Mouse (Mus musculus): ENCODE data around the gene Prnd. TPM values are rescaled to one million over a fixed set of nuclear protein-coding genes. Genes with fewer than 3 reads are reported as not detected.

Gene Prnd
- total RNA-seq, 1 experiment, result 0.98 TPM

DNA sequence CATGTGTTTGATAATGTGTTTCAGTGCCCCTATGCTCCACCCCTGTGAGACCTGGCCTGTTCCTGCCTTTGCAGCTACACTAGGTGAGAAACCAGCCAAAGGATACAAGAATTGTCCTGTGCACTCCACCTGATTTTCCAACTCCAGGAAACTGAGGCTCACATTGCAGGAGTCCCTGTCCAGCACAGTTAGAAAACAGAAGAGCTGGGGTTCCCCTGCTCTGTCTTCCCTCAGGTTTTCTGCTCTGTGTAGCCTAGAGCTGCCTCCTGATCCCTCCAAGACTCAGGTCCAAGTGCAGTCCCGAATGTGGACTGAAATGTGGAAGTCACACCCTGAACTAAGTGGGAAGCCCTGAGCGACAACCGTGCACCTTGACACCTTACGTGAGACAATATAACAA is 3.0 kb downstream of the Prnd start:
- TF ChIP-seq MAFK (IDR thresholded peaks at IDR 0.05; ENCODE audit: insufficient read depth, low read depth, low read length) (no peak), ZNF384 (IDR thresholded peaks at IDR 0.05; ENCODE audit: low read depth, low read length) (no peak), HCFC1 (IDR thresholded peaks at IDR 0.05; ENCODE audit: borderline replicate concordance, insufficient read depth, low read length) (no peak), ZC3H11A (IDR thresholded peaks at IDR 0.05; ENCODE audit: borderline replicate concordance, low read depth, low read length) (no peak), CHD2 (IDR thresholded peaks at IDR 0.05; ENCODE audit: low read depth, low read length) (no peak)
- Histone ChIP-seq H3K4me1 (ENCODE audit: control insufficient read depth in 2 of 2, insufficient read depth in 2 of 2, low read length in 2 of 2, poor library complexity in 1 of 2) (peaks cover 12 to 21% of the 10 kb centered on the region in 2 experiments; a peak in 3 of 4 replicates), H3K4me3 (ENCODE audit: insufficient read depth in 1 of 2, low read depth in 1 of 2, low read length in 2 of 2, poor library complexity in 1 of 2, severe bottlenecking in 1 of 2) (no peak overlapping the region), H3K36me3 (ENCODE audit: control insufficient read depth, insufficient read depth, low read length, poor library complexity, severe bottlenecking) (no peaks in the 10 kb centered on the region), H3K9ac (ENCODE audit: insufficient read depth, low read depth, low read length, poor library complexity, severe bottlenecking) (no peak overlapping the region), H3K27ac (ENCODE audit: insufficient read depth, low read depth, low read length, poor library complexity, severe bottlenecking) (no peak overlapping the region), H3K9me3 (ENCODE audit: control insufficient read depth, insufficient read depth, low read depth, low read length) (no peaks in the 10 kb centered on the region)
- in situ Hi-C loops (cut with MboI; ENCODE audit: low sequenced_read_pairs in 2 of 2, unreplicated experiment in 2 of 2), result no loop called here
- no peak for DNase-seq (ENCODE audit: low read depth, low spot score)

DNA sequence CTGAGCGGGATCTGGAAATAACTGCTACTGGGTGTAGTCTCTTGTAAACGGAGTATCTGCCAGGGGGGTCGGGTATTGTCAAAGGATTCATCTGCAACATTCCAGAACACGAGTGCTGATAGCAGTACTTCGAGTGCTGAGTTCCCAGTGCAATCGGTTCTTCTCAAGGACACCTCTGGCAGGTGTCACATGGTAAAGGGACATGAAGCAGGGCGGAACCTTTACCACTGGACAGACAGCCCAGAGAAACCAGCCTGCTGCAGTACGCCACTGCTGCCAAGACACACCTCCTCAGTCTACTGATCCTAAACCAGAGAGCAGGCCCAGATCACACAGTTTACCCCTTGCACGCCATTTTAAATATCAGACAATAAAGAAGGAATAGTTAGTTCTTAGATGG is 4.2 kb downstream of the Prnd start:
- Histone ChIP-seq H3K27ac (ENCODE audit: insufficient read depth, low read depth, low read length, poor library complexity, severe bottlenecking) (no peak overlapping the region), H3K4me3 (ENCODE audit: insufficient read depth in 1 of 2, low read depth in 1 of 2, low read length in 2 of 2, poor library complexity in 1 of 2, severe bottlenecking in 1 of 2) (peak overlapping the region in 1 of 2 experiments; percentile 39; a peak in 2 of 4 replicates), H3K36me3 (ENCODE audit: control insufficient read depth, insufficient read depth, low read length, poor library complexity, severe bottlenecking) (no peaks in the 10 kb centered on the region), H3K4me1 (ENCODE audit: control insufficient read depth in 2 of 2, insufficient read depth in 2 of 2, low read length in 2 of 2, poor library complexity in 1 of 2) (peaks cover 12 to 21% of the 10 kb centered on the region in 2 experiments; a peak in 3 of 4 replicates), H3K9me3 (ENCODE audit: control insufficient read depth, insufficient read depth, low read depth, low read length) (no peaks in the 10 kb centered on the region), H3K9ac (ENCODE audit: insufficient read depth, low read depth, low read length, poor library complexity, severe bottlenecking) (no peak overlapping the region)
- in situ Hi-C loops (cut with MboI; ENCODE audit: low sequenced_read_pairs in 2 of 2, unreplicated experiment in 2 of 2), result no loop called here
- no peak for TF ChIP-seq HCFC1 (IDR thresholded peaks at IDR 0.05; ENCODE audit: borderline replicate concordance, insufficient read depth, low read length)
- TF ChIP-seq MAFK (IDR thresholded peaks at IDR 0.05; ENCODE audit: insufficient read depth, low read depth, low read length), result no peak
- TF ChIP-seq ZC3H11A (IDR thresholded peaks at IDR 0.05; ENCODE audit: borderline replicate concordance, low read depth, low read length), result no peak
- TF ChIP-seq CHD2 (IDR thresholded peaks at IDR 0.05; ENCODE audit: low read depth, low read length), result no peak
- no peak for TF ChIP-seq ZNF384 (IDR thresholded peaks at IDR 0.05; ENCODE audit: low read depth, low read length)
- DNase-seq (ENCODE audit: low read depth, low spot score), result peak; percentile 15

DNA sequence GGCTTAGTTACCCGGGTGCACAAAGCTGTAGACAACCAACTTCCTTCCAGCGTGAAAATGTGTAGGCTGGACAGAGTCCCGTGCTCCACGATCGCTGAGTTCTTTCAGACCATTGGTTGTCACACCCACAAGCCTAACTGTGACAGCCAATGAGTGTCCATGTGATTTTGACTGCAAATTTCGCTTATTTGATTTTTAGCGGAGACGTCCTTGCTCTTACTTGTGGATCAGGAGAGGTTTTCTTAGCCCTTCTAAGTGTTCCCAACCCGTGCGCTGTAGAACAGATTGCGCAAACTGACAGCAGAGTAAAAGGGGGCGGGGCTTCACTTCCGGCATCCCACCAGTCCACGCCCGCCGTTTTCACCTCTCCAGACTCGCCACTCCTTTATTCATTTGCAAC is 4.6 kb downstream of the Prnd start:
- H3K4me3 ChIP-seq (ENCODE audit: insufficient read depth in 1 of 2, low read depth in 1 of 2, low read length in 2 of 2, poor library complexity in 1 of 2, severe bottlenecking in 1 of 2), result peak overlapping the region; percentile 39 to 58; a peak in 3 of 4 replicates
- DNase-seq (ENCODE audit: low read depth, low spot score), result peak; percentile 56
- no peak overlapping the region for H3K27ac ChIP-seq (ENCODE audit: insufficient read depth, low read depth, low read length, poor library complexity, severe bottlenecking)
- H3K36me3 ChIP-seq (ENCODE audit: control insufficient read depth, insufficient read depth, low read length, poor library complexity, severe bottlenecking), result no peaks in the 10 kb centered on the region
- no peak overlapping the region for H3K9ac ChIP-seq (ENCODE audit: insufficient read depth, low read depth, low read length, poor library complexity, severe bottlenecking)
- H3K4me1 ChIP-seq (ENCODE audit: control insufficient read depth in 2 of 2, insufficient read depth in 2 of 2, low read length in 2 of 2, poor library complexity in 1 of 2), result peaks cover 12 to 21% of the 10 kb centered on the region in 2 experiments; a peak in 3 of 4 replicates
- in situ Hi-C loops (cut with MboI; ENCODE audit: low sequenced_read_pairs in 2 of 2, unreplicated experiment in 2 of 2), result no loop called here
- H3K9me3 ChIP-seq (ENCODE audit: control insufficient read depth, insufficient read depth, low read depth, low read length), result no peaks in the 10 kb centered on the region
- 0 out of 2 replicates have a peak, but pooled peaks have one; percentile 11 for TF ChIP-seq HCFC1 (IDR thresholded peaks at IDR 0.05; ENCODE audit: borderline replicate concordance, insufficient read depth, low read length)
- TF ChIP-seq ZNF384 (IDR thresholded peaks at IDR 0.05; ENCODE audit: low read depth, low read length), result no peak
- 0 out of 2 replicates have a peak, but pooled peaks have one; percentile 45 for TF ChIP-seq CHD2 (IDR thresholded peaks at IDR 0.05; ENCODE audit: low read depth, low read length)

DNA sequence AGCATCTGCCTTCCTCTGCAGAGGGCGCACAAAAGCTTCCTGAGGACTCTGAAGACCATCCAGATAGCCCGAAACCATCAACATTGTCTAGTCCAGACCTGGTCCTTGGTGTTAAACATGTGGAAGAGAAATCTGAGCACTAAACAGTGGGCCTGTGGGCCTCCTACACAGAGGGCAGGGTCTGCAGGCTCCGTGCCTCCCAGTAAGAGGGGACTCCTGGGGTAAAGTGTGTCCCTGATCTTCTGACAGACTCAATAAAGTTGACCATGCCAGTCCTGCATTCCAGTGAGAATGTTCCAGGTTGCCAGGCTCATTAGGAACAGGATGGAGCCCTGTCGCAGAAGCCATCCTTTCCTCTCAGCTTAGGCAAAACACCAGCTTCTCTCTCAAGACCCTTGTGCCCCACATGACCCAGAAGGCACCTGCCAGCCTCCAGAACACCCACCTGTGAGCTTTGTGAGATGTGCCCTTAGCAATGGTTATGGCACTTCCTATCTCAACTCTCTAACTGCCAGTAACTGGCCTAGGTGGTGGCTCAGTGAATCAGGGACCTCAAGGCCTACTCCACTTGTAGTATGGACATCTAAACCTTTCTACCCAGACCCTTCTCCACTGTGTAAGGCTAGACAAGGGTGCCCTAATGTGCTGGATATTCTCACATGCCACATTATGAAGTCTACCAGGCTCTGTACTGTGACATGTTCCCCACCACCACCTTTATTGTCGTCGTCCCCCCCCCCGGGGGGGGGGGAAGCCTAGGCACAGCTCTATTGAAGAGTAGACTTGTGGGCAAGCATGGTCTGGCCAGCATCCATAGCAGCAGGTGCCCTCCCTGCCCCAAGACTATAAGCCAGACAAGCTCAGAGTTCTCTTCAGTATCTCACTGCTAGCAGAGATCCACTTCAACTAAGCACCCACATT is 5.9 kb downstream of the Prnd start:
- Histone ChIP-seq H3K27ac (ENCODE audit: insufficient read depth, low read depth, low read length, poor library complexity, severe bottlenecking) (no peak overlapping the region), H3K4me3 (ENCODE audit: insufficient read depth in 1 of 2, low read depth in 1 of 2, low read length in 2 of 2, poor library complexity in 1 of 2, severe bottlenecking in 1 of 2) (no peak overlapping the region), H3K9ac (ENCODE audit: insufficient read depth, low read depth, low read length, poor library complexity, severe bottlenecking) (no peak overlapping the region), H3K36me3 (ENCODE audit: control insufficient read depth, insufficient read depth, low read length, poor library complexity, severe bottlenecking) (no peaks in the 10 kb centered on the region), H3K9me3 (ENCODE audit: control insufficient read depth, insufficient read depth, low read depth, low read length) (no peaks in the 10 kb centered on the region), H3K4me1 (ENCODE audit: control insufficient read depth in 2 of 2, insufficient read depth in 2 of 2, low read length in 2 of 2, poor library complexity in 1 of 2) (peaks cover 12 to 16% of the 10 kb centered on the region in 2 experiments; a peak in 3 of 4 replicates)
- no peak for DNase-seq (ENCODE audit: low read depth, low spot score)
- in situ Hi-C loops (cut with MboI; ENCODE audit: low sequenced_read_pairs in 2 of 2, unreplicated experiment in 2 of 2), result no loop called here
- TF ChIP-seq ZNF384 (IDR thresholded peaks at IDR 0.05; ENCODE audit: low read depth, low read length), result no peak
- TF ChIP-seq CHD2 (IDR thresholded peaks at IDR 0.05; ENCODE audit: low read depth, low read length), result no peak
- TF ChIP-seq MAFK (IDR thresholded peaks at IDR 0.05; ENCODE audit: insufficient read depth, low read depth, low read length), result no peak
- no peak for TF ChIP-seq HCFC1 (IDR thresholded peaks at IDR 0.05; ENCODE audit: borderline replicate concordance, insufficient read depth, low read length)
